Mouse (Mus musculus) cerebellum, adult 8-10 months (tissue): Measurements from ENCODE around the gene Josd1.
A peak's percentile ranks its signal among the peaks of the same experiment; 100 is the strongest.

ENCODE experiments used
- DNase-seq: peaks from one replicate; pipeline ENCODE4 v3.0.0; 2022

The Josd1 gene

DNA sequence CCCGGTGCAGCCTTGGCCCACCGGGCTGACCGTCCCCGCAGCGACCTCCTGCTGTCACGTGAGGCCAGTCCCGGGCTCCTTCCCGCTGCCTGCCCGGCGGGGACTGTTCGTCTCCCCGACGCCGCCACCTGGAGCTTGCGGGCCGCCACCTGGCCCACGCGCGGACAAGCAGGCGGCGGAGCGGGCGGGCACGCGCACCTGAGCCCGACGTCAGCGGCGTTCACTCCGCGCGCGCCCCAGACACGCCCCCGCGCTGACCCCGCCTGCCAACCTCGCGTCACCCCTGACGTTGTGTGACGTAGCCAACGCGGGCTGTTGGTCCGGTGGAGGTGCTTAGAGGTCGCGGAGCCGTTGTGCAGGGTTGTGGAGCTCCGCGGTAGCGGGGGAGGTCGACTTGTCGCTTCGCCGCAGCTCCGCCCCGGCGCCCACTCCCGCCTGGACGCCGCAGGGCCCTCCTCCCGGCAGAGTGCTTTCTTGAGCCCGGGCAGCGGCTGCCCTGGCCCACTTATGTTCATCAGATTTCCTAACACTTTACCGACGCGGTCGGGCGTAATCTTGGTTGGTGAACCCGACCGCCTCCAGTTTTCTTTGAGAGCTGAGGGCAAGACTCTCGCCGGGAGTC is at the start of gene Josd1:
Josd1 (minus strand) TSS at position 274 of the 622 bp plus-strand sequence.
- DNase-seq: peak; percentile 98

DNA sequence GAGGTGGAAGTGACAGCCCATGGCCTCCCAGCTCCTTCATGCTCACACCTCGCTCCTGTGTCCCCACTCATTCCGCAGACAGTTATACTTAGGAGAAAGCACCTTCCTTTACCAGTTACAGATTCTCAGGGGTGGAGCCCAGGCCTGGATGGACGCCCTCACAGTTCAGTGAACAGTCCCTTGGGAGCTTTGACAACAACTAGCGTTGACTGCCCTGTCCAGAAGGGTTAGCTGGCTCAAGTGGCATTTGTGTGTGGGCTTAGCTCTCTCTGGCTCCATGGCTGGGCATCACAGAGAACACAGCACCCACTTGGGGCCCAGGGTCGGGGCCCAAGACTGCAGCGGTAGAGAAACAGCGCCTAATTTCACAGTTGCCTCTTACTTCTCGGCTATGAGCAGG is 46.6 kb upstream of the Josd1 start:
- no peak for DNase-seq

DNA sequence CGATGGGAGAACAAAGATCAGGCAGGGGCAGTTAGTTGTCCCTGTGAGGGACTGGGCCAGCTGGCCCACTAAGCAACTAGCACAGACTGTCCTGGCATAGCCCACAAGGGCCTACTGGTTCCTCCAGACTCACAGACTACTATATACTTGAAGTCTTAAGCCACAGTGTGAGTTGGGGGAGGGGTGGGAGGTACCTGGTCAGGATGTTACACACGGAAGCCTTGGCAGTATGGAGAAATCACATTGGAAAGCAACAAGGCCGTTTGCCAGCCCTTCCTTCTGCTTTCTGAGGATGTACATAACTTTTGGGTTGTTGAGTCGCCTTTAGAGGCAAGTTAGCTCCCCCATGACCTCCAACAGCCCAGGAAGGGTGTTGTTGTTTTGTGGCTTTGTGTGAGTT is 45.9 kb upstream of the Josd1 start:
- DNase-seq: no peak

DNA sequence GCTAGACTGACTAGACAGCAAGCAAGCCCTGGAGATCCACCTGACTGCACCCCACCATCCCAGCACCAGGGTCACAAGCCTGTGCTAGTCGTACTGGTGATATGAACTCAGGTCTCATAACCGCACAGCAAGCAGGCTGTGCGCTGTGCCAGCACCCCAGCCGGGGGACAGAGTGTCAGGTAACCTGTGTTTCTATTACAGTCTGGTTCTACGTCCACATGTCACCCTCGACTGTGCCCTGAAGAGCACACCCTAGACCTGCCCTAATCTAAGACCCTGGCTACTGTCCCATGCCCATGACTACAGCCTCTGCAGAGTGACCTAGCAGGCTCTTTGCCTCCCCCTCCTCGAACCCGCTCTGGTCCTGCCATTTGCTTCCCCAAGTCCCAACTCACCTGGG is 45.5 kb upstream of the Josd1 start:
- DNase-seq: no peak

DNA sequence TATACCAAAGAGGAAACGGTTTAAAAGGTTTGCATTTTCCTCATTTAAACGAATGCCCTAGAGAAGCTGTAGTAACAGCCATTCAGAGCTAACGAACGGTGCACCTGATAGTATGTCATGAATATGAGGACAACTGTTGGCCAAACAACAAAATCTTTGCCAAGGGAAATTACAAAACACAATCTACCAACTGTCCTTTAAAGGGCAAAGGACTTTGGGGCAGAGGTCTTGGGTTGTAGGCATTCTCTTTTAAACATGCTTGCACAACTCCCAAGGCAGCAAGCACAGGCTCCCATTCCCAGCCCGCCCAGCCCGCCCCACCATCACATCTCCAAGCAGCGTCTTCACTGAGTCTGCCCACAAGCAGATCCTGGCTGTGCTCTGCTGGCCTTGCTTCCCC is 43.8 kb upstream of the Josd1 start:
- no peak for DNase-seq

DNA sequence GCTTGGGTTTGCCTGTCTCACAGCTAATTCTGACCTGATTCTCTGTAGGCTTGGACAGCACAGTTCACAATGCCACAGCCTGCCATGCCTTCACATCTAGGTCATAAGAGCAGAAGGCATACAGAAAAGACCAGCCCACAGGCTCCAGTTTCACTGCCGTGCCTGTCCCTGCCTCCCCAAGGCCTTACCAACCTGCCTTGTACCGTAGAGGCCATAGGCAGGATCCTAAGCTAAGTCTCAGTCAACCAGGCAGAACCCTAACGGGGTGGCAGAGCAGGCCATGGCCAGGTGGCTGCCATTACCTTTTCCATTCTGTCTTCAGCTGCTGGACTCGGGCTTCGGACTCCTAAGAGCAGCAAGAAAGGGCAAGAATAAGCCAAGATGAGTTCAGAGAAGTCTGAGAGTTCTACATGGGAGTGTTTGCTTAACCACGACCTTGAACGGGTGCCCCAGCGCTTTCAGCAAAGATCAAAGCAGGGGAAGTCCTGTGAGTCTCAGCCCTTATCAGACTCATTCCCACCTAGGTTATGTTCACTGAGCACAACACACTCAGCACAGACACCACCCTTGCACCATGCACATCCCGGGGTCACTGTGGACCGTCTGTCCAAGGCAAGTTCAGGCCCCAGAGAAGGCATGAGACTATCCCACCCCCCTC is 41.1 kb upstream of the Josd1 start:
- no peak for DNase-seq

DNA sequence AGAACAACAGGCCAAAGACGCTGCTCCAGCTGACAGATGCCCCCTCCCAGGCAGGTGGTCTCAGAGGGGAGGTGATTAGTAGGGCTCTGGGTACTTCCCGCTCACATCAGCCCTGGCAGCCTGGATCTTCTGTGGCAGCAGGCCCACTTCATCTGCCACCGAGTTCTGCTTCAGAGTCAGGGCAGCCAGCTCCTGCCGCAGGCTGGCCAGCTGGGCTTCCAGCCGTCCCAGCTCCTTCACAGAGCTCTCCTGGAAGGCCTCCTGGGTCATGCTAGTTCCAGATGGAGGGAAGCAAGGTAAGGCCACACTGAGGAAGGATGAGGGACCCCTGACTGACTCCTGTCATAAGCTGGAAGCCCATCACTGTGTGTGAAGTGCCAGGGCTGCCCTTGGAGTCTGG is 40.6 kb upstream of the Josd1 start:
- no peak for DNase-seq

DNA sequence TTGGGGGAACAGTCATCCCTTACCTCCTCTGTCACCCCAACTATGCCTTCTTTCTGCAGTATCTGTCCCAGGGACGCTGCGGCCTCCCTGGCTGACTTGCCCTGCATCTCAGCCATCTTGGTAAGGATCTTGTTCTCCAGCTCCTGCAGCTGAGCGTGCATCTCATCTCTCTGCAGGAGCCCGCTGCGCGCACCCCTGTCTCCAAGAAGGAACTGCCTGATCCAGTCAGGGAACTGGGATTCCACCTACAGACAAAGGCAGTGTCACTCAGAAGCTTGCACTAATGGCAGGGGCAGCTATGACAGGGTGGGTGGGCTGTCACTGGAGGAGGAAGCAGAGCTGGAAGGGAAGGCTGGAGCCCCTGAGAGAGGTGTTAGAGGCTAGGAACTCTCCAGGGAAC is 40.1 kb upstream of the Josd1 start:
- no peak for DNase-seq

DNA sequence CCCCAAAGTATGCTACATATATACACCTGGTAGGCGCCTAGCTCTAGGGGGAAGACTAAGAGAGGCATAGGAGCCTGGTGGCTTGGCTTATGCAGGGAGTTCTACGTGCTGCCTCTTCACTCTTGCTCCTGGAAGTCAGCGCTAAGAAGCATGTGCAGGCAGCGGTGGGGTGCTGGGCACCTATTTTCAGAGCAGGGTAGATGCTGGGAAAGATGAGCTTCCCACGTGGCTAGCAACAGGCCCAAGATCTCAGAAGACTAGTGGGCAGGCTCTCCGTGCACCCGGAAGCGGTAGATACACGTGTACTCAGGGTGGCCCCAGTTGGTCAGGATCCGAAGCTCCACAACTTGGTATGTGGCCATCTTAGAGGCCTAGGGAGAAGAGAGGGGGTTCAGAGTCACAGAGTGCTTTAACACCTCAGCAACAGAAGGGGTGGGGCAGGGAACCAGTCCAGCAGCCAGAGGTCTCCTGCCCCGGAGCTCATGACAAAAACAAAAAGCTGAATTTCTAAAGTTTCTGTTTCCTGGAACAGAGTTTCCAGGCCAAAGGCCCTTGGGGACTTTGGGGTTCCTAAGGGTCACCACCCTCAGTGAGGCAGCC is 37.6 kb upstream of the Josd1 start:
- no peak for DNase-seq

DNA sequence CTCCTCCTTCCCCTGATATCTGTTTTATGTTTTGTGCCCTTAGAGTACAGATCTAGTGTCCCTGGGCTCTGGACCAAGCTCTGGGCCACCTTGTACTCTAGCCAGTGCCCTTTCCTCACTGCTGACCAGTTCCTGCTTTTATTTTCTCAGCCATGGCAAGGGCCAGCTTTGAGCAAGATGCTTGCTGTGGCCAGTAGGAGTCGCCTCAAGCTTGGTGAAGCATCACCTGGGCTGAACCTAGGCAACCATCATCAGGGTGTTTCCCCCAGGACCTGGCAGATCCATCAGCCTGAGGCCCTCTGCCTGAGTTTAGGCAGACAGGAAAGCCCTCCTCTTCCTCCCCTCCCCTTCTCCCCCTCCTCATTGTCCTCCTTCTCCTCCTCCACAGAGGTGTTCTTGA is 35.7 kb upstream of the Josd1 start:
- no peak for DNase-seq

DNA sequence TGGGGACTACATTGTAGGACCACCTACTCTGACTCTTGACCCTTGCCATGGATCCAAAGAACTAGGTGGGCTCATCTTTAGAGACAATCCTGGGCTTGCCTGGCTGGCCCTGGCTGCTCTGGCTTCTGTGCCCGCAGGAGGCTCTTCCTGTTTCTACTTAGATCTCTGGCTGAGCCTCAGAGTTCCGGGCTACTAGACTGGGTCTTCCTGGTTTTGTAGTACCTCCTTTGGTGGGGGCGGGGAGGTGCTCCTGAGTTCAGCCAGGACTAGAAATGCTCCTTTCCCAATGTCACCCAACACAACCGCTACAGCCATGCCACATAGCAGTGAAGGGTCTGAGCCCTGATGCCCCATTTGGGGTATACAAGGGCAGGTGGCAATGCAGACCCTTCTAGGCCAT is 33.1 kb upstream of the Josd1 start:
- no peak for DNase-seq

DNA sequence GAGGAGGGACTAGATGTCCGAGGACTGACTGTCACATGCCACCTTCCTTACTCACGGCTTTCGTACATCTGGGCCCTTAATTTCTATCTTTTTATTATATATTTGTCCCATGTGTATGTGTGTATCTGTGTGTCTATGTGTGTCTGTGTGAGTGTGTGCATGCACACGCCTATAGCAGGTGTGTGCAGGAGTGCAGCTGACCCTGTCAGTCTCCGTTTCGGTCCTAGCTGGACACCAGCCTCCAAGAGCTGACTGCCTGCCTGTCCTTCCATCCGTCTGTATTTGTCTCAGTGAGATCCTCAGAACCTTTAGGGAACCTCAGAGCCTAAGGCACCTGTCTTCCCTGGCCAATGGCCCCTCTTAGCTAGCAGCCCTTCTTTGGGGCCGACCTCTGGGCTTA is 32.5 kb upstream of the Josd1 start:
- DNase-seq: no peak

DNA sequence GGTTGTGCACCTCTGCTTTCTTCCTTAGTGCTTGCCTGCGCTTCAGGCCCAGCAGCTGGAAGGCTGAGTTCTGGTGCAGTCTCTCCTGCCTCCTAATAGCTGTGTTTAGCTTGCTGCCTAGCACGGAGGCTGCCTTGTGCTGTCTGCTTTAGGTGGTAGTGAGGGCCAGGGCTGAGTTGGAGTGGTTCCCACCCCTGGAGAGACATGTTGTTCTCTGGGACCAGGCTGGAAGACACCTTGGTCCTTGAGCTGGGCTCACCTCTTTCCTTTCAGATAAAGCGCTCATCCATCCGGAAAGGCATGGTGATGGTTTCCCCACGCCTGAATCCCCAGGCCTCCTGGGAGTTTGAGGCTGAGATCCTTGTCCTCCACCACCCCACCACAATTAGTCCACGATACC is 29.0 kb upstream of the Josd1 start:
- DNase-seq: peak; percentile 58

DNA sequence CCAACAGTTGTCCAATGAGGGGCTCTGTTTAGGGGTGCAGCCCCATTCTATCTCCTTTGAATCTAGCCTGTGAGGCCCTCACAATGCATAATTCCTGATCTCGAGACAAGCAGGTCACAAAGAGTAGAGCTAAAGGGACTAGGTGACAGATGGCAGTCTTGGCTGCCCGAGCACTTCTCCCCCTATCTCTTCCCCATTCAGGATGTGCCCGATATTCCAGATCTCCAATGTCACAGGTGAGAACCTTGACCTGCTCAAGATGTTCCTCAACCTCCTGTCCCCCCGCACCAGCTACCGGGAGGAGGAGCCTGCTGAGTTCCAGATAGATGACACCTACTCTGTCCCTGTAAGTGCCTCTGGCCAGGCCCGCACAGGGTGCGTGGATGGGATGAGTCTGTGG is 27.9 kb upstream of the Josd1 start:
- peak; percentile 55 for DNase-seq

DNA sequence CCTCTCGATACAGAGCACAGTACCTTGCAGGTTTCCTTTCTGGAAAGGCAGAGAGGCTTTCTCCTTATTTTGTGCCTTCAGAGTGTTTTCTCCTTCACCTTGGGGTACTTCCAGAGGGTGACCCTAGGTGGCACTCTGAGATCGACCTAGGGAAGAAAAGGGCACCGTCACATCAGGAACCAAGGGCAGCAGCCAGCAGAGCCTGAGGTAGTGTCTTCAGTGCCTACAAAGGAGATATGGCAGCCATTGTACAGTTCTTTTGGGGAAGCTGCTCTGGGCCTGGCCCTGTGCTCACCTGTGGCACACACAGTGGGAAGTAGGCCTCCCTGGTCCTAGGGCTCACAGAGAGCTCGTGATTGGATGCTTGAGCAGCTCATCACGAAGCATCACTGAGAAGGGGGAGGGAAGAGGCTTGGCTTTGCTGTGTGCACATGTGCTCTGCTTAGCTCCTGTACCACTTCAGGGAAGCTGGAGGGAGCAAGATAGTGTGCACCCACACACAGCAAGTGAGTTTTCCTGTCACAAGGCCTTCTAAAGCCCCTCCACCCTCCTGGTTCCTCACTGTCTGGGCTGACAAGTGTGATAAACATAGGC is 20.6 kb upstream of the Josd1 start:
- no peak for DNase-seq

DNA sequence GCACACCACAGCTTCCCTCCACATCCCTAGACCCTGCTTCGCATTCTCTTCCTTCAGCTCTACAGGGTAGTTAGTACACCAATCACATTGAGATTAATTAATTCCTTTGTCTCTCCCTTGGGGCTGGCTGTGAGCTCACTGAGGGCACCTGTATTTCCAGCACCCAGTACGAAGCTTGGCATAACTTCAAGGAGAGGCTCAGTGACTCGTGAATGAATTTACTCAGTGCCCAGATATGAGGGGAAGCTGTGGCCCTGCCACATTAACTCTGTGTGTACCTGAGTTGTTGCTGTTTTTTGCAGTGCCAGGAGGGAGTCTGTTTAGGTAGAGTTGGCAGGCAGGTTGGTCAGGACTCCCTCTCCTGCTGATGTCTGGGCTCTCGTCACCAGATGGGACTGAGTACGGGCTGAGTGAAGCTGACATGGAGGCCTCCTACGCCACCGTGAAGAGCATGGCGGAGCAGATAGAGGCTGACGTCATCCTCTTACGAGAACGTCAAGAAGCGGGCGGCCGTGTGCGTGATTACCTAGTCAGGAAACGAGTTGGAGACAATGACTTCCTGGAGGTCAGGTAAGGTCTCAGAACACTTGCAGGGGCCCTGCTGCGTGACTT is 19.0 kb upstream of the Josd1 start:
- DNase-seq: no peak

DNA sequence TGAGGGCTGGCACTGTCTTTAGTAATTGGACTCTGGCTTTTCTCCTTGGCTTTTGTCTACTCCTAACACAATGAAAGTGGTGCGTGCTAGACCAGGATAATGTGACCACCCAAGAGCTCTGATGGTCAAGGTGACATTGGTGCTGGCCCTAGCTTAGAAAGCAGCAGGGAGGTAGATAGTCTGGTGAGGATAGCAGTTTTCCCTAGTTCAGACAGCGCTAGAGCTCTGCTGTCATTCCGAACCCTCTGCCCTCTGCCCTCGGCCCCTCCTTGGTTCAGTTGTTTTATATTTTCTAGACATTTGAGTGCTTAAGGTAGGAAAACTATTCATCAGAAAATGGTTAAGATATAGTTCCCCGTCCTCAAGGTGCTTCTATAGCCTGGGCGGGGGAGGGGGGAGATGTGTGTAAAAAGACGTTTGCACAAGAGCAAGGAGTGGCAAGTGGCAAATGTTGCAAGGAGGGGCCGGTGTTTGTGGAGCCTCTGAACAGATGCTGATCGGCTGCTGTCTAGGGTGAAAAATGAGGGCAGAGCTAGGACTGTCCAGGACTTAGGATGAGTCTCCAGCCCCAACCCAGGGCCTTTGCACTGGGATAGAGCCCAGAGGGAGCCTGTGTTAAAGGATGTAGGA is 10.0 kb upstream of the Josd1 start:
- no peak for DNase-seq

DNA sequence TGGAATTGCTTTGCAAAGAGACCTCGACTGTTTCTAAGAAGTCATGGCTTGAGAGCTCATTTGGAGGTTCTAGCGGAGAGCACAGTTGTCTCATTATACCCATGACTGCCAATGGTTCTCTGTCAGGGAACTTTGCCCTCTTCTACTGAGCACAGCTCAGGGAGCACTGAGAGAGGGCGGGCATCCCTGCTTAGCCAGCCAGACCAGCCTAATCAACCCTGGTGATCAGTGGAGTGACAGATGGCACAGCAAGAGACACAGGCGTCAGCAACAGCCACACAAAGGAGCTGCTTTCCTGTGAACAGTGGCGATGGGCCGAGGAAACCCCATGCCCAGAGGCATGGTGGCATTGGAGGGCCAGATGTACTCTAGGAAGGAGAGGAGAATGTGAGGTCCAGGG is 9.3 kb upstream of the Josd1 start:
- DNase-seq: peak; percentile 52

DNA sequence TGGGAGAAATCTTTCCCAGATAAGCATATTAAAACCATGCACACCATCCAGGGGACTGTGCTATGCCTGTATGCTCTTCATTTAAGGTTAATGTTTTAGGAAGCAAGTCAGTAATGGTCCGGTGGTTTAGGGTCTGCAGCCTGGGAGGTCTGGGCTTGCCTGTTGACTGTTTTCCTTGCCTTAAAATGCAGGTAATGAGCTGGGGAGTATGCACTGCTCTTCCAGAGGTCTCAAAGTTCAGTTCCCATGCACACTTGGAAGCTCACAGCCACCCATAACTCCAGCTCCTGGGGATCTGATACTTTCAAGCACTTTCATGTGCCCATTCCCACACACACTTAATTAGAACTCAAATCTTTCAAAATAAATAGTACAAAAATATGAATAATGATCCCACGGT is 8.8 kb upstream of the Josd1 start:
- DNase-seq: no peak

DNA sequence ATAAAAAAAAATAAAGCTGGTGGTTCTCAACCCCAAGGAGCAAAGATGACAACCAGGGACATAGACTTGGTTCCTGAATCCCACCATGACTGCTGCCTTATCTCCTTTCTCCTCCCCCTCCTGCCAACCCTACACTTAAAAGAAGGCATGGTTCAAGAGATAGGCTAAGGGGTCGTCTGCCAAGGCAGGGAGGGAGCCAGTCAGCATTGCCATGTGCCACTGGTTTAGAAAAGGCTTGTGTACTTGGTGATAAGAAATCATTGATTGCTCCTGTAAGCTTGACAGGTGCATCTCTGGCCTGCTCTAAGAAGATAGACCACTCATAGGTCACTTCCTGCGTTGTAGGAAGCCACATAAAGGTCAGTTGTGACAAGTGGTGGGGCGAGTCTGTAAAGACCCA is 7.8 kb upstream of the Josd1 start:
- no peak for DNase-seq

DNA sequence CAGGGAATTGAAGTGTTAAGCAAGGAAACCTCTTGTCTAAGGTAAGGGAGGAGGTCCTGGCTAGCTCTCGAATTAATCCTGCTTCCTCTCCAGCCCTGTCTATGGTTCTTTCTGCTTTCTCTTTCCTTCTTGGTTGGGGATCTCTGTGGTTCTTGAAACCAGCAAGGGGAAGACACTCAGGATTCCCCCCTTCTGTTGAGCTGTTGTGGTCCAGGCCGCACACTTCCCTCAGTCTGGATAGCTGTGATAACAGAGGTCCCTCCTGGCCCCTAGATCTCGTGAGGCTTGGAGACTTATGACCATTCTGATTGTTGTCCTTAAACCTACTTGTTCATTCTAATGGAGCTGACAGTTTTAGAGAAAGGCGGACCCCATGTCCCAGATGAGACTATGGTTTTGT is 6.8 kb upstream of the Josd1 start:
- DNase-seq: no peak

DNA sequence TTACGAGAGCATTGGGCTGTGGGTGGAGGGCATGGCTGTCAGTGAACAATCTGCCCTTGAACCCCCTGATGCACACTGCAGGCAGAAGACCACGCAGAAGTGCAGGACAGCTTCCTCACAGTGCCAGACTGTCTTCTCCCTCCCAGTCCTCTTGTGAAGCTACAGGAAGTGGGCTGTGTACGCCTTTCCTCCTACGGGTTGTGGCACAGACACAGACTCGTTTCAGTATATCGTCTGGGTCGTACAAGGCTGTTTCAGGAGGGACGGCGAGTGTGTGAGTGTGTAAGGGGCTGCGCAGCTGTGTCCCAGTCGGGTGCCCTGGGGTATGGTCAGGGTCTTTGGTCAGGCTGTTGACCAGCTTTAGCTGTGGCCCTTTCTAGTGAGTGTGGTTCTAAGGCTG is 6.0 kb upstream of the Josd1 start:
- no peak for DNase-seq

DNA sequence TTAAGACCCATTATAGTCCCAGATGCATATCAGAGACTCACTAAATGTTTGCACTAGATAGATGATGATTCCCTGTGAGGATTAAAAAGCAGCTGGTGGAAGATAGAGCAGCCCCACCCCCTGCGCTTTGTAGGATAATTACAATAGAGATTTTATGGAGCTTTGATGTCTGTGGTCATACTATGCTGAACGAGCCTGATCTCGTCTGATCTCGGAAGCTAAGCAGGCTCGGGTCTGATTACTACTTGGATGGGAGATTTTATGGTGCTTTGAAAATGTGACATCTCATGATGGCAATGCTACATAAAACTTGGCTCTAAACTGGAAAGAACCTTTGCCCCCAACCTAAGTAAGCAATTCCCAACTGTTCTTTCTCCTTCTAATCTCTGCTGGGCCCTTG is 4.6 kb upstream of the Josd1 start:
- DNase-seq: no peak
